Mouse (Mus musculus): ENCODE data around the gene C1qtnf12.

Gene C1qtnf12

DNA sequence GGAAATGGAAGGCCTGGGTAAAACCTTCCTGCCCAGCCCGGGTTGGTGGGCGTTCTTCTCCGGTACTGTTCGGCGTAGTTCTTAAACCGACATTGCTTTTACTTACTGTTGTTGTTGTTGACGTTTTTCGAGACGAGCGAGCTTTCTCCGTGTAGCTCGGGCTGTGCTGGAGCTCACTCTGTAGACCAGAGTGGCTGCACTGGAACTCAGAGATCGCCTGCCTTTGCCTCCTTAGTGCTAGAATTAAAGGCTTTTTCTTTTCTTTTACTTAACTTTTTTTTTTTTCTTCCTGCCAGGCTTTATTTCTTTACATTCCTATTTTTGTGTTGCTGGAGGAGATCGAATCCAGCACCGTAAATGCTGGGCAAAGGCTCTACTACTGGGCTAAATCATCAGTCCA, 31.5 kb downstream of the C1qtnf12 start:
- DNase-seq (ENCODE audit: low read depth, low spot score) = no peak

DNA sequence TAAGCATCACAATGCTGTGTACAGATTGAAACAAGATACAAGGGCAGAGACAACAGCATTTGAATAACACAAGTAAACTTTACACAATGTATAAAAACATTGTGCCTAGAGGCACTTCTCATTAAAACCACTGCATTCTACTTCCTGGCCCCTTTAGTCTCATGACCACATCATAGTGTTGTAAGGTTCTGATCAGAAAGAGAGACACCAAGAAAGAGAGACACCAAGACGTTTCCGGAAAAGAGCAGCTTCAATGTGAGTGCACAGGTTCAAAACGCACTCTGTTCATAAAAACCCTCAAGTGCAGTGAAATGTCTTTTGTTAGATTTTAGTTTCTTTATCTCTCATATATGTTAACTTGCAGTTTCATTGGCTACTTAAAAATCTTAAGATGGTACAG, 42.0 kb downstream of the C1qtnf12 start:
- DNase-seq (ENCODE audit: low read depth, low spot score) = no peak

GRCm38 (mm10) chr4:156008369-156008768, 46.3 kb downstream of the C1qtnf12 start:
- DNase-seq (ENCODE audit: low read depth, low spot score) = no peak

GRCm38 (mm10) chr4:156013637-156014036, 51.5 kb downstream of the C1qtnf12 start, which contains the start of gene Tnfrsf4:
TSS of gene Tnfrsf4 (plus strand) at chr4:156013843.
- no peak for DNase-seq (ENCODE audit: low read depth, low spot score)

GRCm38 (mm10) chr4:156014436-156014835, 52.3 kb downstream of the C1qtnf12 start:
- no peak for DNase-seq (ENCODE audit: low read depth, low spot score)

Measured in retina, postnatal 7 days (tissue).